ENCODE assay signal across 10 mouse cellular contexts in genomic region chr17:50469126-50469525, GRCm38 (mm10).
"Had no signal": no experiment of that assay in that cellular context is flagged by ENCODE, and none has a peak within 500 bp of the region (broad histone marks: within the 10 kb centered on the region; RNA-seq: fewer than 3 reads in every experiment).

No protein-coding gene starts in this region.

- H3K9me3 ChIP-seq: kidney, embryonic 15.5 days; limb, embryonic 10.5 days; limb, embryonic 13.5 days; liver, embryonic 12.5 days; liver, embryonic 15.5 days; lung, embryonic 15.5 days; midbrain, embryonic 10.5 days; midbrain, embryonic 15.5 days; stomach, embryonic 15.5 days had no signal

- H3K36me3 ChIP-seq: kidney, embryonic 15.5 days; limb, embryonic 10.5 days; limb, embryonic 13.5 days; liver, embryonic 12.5 days; liver, embryonic 15.5 days; lung, embryonic 15.5 days; midbrain, embryonic 10.5 days; midbrain, embryonic 15.5 days; neural tube, embryonic 13.5 days; stomach, embryonic 15.5 days had no signal

- H3K9ac ChIP-seq: kidney, embryonic 15.5 days; liver, embryonic 12.5 days; liver, embryonic 15.5 days; lung, embryonic 15.5 days; midbrain, embryonic 15.5 days; stomach, embryonic 15.5 days had no signal

- ATAC-seq: liver, embryonic 12.5 days had no signal

- H3K27me3 ChIP-seq: kidney, embryonic 15.5 days; limb, embryonic 13.5 days; liver, embryonic 12.5 days; liver, embryonic 15.5 days; lung, embryonic 15.5 days; midbrain, embryonic 15.5 days; neural tube, embryonic 13.5 days; stomach, embryonic 15.5 days had no signal

- H3K27ac ChIP-seq: liver, embryonic 12.5 days; liver, embryonic 15.5 days; stomach, embryonic 15.5 days had no signal
